Mouse (Mus musculus) frontal cortex, postnatal 25 days (tissue): ENCODE data around the gene Gm20479.

Experiments
- DNase-seq, 2 experiments: peaks; one replicate each; pipeline ENCODE4 v3.0.0; 2022; ENCODE audit warnings: low spot score in 2 of 2

Gene Gm20479

DNA sequence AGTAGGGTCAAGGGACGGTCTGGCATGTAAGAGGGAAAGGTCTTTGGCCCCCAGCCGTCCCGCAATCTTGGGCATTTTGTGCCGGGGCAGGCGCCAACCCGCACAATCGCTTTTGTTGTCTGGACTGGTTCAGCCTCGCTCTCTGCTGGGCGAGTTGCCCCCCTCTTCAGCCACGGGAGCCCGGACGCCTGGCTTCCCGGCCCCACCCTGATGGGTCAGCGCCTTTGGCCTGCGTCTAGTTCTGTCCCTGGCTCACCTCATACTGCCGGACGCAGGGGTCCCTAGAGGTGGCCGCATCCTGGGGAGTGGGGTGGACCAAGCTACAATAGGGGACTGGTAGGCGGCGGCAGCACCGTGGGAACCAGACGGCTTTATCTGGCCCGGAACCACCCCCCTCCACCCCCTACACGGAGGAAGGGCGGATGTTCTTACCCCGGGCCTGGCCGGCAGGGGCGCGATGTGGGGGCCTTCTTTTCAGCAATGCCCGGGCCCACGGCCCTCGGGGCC is 22.8 kb downstream of the Gm20479 start:
- no peak for DNase-seq

DNA sequence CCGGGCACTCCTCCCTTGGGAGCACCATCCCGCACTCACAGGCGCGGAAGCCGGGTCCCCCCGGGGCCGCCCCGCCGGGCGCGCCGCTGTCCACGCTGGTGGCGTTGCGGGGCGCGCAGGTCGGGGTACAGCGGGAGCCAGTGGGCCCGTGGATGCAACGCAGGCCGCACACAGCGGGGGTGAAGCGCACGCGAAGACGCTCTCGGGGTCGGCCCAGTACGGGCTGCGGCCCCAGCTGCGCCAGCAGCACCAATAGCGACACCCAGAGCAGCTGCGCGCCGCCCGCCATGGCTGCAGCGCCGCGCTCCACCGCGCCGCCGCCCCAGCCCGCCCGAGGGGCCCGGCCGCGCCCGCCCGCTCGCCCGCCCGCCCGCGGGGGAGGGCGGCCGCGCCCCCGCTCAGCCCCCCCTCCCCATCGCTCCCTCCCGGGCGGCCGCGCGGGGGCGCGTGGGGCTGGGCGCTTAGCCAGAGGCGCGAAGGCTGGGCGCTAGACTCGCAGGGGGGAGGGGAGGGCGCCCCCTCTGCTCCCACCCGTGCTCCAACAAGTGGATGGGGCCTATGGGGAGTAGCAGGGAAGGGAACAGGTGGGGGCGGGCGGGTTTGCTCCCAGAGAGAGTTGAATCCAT is 23.8 kb downstream of the Gm20479 start:
- no peak for DNase-seq

DNA sequence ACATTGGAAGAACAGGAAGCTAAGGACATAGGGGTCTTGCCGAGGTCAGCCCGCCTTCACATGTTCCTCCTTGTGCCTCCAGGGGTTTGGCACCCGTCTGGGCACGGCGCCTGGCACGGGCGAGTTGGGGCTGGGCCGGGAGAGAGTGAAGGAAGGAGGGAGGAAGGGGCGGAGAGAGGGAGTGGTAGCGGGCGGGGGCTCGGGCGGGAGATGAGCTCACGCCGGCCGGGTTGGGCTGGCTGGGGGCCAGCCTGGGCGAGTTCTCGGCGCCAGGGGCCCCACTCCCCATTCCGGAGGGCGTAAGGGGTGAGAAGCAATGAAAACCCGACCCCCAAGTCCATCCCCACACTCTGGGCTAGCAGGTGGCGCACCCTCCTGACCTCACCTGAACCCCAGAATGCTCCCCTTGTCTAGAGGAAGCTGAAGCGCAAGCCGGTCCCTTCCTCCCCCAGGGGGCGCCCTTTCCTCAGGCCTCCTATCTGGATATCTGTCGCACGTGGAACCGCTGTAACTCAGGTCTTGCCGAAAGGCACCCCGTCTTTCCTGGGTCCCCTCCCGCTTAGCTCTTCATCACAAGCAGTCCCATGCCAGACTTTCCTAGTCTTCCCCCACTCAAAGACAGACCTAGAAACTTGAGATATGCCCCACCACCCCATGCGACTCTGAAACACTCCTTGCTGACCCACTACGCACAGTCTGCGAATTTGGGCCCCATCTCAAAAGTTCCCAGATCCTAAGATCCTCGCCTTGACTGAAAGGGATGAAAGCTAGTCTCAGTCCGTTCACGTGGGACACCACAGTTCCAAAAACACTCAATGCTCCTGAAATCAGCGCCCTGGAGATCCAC is 24.6 kb downstream of the Gm20479 start:
- peak; percentile 74 to 80 for DNase-seq

DNA sequence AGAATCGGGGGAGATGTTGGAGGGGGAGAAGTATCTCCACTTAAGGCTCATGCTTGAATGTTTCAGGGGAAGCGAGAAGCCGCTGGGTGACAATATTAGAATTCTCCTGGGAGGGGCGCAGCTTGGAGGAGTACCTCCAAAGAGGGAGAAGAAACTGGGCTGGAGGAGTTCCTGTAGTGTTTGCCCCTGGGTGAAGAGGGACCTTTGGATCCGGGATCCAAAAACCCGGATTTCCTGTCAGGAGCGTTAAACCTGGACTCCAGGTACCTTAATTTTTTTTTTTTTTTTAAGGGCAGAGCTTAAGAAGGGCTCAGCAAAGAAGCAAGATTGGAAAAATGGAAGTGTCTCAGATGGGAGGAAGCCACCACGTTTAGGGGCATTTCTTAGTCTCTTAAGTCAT is 25.4 kb downstream of the Gm20479 start:
- DNase-seq: no peak

DNA sequence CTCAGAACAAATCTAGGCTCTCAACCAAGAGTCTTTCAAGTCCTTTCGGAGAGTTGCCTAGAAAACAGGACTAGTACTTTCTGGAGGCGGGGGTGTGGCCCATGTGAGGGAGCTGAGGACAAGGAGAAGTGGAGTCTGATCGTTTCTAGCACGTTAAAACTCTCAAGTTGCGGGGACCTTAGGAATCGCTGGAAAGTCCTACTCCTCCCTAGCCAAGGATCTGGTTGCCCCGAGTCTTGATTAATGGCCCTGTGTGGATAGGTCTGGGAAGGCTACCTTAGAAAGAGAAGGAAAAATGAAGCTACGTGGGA is 25.7 kb downstream of the Gm20479 start:
- DNase-seq: no peak

DNA sequence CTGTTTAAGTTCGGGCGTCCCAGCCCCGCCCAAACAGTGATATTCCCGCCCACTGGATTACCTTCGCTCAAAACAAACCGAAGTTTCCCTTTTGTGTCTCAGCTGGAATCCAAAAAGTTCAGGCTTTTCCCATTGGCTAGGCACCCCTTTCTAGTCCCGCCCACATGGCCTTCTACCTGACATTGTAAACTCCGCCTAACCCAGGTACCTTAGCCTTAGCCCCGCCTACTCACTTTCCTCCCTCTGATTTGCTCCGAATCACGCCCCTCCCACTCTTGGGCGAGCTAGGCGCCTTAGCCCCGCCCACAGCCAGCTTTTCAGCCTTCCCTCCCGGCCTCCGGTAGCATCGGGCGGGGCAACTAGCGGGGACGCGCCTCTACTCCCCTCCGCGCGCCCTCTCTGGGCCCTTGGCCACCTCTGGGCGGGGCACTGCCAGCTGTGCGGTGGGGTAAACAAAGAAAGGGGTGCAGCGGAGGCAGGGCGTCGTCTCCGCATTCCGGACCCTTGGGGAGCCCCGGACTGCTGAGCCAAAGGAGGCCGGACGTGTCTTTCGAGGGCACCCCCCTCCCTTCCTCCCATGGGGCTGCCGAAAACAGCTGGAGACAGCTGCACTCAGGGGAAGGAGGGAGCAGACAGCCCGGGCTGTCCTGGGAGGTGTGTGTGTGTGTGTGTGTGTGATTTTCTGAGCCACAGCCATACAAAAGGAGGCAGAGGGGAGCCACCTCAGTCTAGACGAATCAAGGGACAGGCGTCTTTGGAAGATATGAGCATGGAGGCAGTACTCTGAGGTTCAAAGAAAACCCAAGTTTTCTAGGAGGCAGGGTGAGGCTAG is 26.3 kb downstream of the Gm20479 start:
- peak in 1 of 2 experiments; percentile 43 for DNase-seq

DNA sequence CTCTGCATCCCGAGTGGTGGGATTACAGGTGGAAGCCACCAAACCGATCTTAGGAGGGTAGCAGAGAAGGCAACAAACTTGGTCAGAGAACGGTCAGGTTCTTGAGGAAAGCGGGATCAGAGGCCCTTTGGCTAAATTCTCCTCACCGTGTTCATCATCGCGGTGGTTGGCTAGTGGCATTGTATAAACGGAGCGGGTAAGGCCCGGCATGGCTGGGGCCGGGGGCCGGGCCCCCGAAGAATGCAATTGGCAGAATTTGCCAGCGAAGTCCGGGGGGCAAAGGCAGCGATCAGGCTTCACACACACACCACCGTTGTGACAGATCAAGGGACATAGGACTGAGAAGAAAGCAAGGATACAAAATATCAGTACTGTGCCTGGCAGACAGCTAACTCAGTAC is 27.2 kb downstream of the Gm20479 start:
- DNase-seq: no peak

DNA sequence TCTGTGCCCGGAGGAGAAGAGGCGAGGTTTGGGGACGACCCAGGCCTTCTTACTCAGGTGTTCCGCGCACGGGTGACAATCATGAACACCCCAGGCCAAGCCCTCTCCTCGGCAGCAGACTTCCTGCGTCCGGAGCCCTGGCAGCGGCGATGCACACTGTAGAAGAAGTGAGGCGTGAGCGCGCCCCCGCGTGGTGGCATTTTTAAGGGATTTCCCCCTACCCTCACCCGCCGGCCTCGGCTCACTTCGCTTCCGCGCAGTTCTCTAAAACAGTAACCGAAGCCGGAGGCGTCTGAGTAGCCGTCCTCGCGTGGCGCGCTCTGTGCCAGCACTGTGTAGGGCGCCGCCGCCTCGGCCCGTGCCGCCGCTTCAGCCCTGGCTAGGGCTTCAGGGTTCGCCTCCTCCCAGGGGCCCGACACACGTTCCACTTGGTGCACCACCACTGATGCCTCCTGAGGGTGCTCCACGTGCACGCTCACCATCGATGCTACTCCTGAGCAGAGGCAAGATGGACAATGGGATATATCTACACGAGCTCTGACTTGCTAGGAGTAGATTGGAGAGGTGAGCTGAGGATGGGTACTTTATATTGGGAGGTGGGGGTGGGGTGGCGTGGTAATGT is 27.8 kb downstream of the Gm20479 start:
- peak; percentile 71 to 84 for DNase-seq

DNA sequence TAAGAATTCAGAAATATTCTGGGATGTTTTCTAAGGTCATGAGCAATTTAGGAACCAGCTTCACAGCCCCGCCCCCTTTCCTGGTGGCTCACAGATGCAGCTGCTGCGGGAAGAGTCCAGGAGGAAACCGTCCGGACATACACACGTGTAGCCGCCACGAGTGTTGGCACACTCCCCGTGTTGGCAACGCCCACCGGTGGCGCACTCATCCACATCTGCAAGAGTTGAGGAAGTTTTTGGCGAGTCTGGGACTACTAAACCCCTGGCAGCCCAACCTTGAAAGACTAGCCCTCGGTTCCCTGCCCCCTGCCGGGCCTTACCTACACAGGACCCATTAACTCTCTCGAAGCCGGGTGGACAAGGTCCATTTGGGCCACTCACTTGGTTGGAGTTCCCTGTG is 28.6 kb downstream of the Gm20479 start:
- DNase-seq: no peak

DNA sequence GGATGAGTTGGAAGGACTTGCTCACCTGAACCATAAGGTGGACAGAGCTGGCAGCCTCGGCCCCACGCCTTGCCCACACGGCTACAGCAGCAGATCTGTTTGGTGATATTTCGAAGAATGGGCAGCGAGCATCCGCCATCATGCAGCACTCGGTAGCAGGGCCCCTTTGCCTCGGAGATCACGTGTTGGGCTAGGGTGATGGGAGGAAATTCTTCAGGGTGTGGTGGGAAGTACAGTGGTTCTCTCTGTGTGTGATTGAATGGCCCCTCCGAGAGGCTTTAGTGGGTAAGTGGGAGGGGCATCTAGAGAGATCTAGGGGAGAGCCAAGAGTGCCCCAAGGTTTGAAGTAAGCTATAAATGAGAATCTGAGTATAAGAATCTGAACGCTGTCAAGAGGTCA is 29.1 kb downstream of the Gm20479 start:
- no peak for DNase-seq

DNA sequence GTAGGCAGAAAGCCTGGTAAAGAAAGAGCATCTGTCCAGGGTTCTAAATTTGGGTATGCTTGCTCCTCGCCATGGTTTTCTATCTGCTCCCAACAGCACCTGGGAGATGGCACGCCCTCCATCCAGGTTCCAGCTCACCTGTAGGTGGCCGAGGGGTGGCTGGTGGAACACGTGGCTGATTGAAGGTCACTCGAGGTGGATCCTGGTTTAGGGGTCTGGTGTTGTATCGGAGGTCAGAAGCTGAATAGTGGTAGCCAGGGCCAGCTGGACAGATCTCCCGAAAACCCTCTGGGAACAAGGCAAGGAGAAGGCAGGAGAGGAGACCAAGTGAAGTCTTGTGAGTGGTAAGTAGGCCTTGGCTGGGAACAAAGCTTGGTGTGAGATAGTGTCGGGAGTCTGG is 29.7 kb downstream of the Gm20479 start:
- DNase-seq: no peak

DNA sequence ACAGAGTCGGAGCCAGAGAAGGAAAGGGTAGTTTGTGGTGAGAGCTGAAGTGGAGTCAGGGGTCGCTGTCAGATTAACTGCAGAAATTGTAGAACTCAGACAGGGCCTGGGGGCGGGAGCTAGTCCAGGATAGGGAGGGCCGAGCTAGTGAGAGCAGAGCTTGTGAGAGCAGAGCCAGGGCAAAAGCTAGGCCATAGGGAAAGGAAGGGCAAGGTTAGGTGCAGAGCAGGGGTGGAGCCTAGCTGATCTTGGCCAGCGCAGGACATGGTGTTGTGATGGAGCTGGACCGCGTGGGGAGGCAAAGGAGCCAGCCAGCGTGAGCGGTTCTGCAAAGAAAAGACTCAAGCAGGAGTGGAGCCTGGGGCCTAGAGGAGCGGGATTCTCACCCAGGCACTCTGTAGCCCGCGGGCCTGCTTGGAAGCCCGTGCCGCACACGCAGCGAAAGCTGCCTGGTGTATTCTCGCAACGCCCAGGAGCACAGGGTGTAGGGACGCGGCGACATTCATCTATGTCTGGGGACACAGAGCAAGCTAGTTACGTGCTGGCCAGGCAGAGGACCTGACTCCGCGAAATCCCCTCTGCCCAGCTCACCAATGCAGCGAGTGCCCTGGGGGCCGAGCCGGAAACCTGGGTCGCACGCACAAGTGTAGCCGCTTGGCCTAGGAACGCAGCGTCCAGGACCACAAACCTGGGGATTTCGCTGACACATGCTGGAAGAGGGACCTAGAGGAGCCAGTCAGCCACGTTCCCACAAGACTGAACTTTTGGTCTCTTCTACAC is 30.9 kb downstream of the Gm20479 start:
- DNase-seq: no peak

DNA sequence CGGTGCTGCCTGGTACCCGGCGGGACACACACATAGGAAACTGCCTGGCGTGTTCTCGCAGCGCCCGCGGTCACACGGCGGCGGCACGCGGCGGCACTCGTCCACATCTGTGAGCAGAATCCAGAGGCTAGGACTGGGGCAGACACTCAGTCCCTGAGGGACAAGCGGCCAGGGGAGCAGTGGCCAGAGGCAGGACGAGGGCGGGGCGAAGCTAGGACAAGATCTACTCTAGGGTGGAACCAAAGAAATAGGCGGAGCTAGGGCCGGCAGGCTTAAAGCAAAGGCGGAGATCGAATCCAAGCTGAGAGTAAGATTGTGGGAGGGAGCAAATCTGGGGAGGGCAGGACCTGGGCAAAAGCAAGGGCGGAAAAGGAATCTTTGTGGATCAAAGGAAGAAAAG is 31.5 kb downstream of the Gm20479 start:
- DNase-seq: no peak

DNA sequence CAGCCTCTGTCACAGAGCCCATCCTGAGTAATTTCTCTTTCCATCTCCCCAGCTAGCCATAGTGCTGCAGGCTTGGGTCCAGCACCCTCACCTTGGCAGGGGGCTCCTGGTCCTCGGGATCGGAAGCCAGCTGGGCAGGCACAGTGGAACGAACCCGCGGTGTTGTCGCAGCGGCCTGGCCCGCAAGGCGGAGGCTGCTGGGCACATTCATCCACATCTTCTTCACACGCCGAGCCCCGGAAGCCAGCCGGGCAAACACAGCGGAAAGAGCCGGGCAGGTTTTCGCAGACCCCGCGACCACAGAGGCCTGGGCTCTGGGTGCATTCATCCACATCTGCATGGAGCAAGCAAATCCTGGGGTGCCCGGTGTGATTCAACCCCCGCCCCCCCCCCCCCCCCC is 32.3 kb downstream of the Gm20479 start:
- DNase-seq: no peak

DNA sequence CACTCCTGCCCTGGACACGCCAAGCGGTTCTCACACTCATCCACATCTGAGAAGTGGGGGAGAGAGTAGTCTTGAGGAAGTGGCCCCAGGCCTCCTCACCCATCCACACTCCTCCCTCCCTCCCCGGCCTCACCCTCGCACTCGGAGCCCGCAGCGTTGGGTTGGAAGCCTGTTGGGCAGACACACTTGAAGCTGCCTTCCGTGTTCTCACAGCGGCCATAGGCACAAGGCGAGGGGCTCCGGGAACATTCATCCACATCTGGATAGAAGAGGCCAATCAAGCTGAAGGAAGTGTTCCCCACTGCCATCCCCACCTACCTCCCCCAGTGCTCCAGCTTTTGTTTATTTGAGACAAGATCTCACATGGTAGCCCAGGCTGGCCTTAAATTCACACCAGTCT is 33.1 kb downstream of the Gm20479 start:
- no peak for DNase-seq

DNA sequence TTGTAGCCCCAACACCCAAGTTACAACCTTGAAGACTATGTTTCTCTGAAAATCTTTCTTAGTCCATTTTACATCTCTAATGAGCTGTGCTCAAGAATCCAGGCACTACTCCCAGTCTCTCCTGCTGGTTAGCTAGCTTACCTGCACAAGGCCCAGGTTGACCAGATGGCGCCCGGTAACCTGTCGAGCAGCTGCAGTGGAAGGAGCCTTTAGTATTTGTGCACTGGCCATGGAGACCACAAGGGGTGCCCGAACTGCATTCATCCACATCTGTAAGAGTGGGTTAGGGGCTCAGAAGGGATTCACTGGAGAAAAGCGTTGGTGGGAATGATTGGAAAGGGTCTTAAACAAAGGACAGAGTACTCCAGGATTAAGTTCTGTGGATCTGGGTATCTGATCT is 34.2 kb downstream of the Gm20479 start:
- DNase-seq: no peak

DNA sequence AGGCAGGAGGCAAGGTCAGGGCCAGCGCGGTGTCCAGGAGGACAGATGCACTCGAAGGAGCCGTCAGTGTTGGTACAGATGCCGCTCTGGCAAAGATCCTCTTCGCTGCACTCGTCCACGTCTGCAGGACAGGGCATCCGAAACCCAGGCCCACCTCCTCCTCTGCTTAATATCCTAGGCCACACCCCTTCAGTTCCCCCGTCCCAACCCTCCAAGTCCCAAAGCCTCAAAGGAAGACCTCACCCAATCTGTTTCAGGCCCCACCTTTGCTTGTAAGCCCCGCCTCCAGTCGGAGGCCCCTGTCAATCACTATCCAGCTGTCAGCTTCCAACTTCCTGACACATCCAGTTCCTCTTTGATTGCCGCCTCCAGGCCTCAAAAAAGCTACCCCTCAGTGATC is 34.9 kb downstream of the Gm20479 start:
- DNase-seq: no peak

DNA sequence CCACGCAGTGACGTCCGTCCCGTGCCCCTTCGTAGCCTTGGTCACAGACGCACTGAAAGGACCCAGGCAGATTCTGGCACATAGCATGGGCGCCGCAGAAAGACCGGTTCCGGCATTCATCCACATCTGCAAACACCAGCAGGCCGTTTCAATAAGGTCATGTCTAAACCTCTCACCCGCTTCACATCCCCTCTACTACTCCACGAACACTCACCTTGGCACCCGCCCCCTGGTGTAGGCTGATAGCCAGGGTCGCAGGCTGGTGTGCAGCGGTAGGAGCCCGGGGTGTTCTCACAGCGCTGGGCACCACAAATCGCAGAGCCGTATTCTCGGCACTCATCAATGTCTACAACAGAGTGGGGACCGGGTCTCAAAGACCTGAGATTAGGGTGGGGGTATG is 37.8 kb downstream of the Gm20479 start:
- DNase-seq: no peak

DNA sequence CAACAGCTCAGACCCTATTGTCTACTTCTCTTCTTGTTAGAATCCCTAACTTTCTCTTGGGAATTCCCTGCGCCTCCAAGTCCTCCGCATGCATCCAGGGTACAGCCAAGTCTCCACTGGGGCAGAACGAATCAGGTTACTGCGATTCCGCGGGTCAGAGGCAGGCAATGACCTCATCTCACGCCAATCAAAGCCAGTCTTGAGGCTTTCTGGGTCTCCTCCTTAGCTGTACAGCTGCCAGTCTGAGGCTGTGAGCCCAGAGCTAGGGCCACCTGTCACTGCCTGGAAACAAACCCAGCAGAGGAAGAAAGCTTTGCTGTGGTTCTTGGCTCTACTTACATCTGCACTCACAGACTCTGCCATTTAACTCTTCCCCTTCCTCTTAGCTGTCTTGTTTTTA is 41.3 kb downstream of the Gm20479 start:
- no peak for DNase-seq

DNA sequence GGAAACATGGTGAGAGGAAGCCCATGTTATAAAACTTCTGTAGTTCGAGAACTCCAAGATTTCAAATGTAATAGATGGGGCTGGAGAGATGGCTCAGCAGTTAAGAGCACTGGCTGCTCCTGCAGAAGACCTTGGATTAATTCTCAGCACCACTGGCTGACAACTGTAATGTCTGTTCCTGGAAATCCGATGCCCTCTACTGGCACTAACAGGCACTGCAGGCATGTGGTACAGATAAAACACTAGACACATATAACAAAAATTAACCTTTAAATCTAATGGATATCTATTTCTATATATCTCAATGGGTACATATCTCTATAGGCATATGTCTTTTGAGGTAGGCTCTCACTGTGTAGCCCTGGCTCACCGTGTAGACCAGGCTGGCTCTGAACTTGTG is 42.8 kb downstream of the Gm20479 start:
- no peak for DNase-seq

DNA sequence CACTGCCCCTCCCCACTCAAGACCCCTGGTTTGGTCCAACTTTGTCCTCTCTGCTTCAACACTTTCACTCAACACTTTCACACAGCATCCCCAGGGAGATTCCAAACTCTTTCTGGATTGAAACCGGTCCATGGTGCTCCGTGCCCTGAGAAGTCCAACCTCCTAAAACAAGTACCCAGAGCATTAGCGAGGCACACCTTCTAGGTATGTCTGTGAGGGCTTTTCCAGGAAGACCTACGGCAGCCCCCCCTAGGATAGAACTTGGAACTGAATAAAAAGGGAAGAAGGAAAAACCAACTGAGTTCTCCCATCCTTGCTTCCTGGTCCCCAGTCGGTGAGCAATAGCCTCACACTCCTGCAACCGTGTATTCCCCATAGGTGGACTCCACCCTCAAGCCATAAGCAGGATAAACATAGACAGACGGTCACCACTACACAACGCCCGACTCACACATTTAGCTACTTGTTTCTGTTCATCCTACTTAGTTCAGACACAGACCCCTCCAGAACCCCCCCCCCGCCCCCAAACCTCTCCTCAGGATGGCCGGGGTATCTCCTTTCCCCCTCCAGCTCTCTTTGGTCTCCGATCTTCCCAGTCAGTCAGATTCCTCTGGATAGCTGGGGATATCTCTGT is 45.5 kb downstream of the Gm20479 start:
- no peak for DNase-seq
